Mouse (Mus musculus) heart, postnatal 36 days (tissue): ENCODE measurements at regions not wholly inside any gene's neighbourhood (a gene's known extent, or its start where the extent isn't known, plus 50 kb on each side); places are given as distances from the start of the nearest gene placed in this dataset.

ENCODE experiments used
- DNase-seq, 2 experiments: peaks; one replicate each; pipeline ENCODE4 v3.0.0; 2021 to 2022
- intact Hi-C: fragments of 180-260 bp; cut with DNase I; formaldehyde crosslinking; loops from one replicate; pipeline ENCODE4 v1.15.1; 2025

DNA sequence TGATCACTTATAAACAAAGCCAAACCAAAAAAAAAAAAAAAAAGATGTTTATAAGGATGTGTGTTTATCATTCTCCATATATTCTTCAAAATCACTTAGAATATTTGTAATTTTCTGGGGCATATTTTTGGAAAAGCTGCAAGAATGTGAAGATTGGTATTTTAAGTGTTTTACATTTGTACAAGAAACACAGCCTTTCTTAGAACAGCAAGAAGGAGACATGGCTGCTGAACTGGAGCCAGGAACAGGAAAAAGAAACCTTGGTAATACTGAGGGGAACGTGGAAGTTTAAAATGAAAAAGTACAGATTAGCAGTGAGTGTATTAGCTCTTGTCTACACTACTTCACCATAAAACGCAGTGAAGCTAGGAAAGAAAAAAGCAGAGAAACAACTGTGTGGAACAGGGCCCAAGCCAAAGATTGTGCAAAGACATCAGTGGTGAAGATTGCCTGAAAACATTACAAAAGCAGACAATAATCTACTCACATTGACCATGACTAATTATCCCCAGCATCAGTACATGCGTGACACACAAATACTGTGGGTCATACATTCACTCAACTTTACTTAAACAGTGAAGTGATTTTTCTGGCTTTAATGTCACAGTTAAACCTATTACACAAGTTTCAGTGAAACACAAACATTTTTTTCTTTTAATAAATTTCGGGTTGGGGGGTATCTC is 122.8 kb upstream of the Vegfc start:
- intact Hi-C loops, result no loop called here

DNA sequence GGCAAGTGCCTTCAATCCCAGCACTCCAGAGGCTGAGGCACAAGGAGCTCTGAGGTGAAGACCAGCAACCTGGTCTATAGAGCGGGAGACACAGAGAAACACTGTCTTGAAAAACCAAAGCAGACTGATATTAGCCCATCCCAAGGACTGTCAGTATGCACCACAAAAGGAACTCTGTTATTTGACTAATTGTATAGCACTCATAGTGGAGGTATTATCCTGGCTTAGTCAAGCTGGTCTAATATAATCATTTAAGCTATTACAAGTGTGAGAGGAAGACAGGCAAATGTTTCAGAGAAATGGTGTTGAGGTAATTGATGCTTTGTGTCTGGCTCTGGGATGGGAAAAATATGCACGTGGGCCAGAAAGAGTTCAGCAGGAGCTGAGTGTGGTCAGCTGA is 121.3 kb upstream of the Vegfc start:
- intact Hi-C loops, result no loop called here
- no peak for DNase-seq

More for the DNA sequence above, 122.8 kb upstream of the Vegfc start:
- no peak for DNase-seq

DNA sequence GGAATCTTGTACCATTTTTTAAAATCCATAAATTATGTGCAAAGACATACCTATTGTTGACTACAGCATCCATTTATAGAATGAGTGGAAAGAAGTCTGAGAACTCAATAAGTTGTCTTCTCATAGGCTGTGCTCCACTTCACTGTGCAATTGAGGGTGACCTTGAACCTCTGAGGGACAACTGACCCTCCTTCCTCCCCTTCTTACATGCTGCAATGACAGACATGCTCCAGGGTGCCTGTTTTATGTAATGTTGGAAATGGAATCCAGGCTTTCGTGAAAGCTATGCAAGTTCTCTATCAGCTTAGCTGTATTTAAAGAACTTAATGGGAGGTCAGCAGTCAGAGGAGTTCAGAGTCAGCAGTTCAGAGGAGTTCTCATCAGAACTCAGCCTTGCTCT is 118.9 kb upstream of the Vegfc start:
- intact Hi-C loops, result no loop called here
- DNase-seq, result no peak

DNA sequence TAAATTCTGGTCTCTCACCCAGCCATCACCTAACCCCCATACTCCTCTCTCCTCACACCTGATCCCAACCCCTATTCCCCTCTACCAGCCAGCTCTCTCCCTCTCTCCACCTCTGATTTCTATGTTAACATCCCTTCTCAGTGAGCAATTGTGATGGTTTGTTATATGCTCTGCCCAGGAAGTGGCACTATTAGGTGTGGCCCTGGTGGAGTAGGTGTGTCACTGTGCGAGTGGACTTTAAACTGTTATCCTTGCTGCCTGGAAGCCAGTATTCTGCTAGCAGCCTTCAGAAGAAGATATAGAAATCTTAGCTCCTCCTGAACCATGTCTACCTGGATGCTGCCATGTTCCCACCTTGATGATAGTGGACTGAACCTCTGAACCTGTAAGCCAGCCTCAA is 114.4 kb upstream of the Vegfc start:
- intact Hi-C loops, result no loop called here
- no peak for DNase-seq

DNA sequence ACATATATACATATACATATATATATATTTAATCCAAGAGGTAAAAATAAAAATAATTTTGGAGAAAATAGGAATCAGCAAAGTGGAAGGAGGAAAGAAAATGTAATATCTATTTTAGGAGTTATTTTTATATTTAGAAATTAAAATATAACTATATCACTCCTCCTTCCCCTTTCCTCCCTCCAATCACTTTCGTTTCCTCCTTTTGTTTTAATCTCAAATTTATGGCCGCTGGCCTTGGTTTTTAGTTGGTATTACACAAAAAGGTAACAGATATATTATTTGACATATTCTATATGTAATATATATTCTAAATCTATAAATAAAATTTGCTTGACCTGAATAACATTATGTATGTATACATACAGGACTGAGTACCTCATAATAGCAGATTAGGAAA is 93.1 kb upstream of the Vegfc start:
- intact Hi-C loops, result no loop called here
- DNase-seq, result no peak

DNA sequence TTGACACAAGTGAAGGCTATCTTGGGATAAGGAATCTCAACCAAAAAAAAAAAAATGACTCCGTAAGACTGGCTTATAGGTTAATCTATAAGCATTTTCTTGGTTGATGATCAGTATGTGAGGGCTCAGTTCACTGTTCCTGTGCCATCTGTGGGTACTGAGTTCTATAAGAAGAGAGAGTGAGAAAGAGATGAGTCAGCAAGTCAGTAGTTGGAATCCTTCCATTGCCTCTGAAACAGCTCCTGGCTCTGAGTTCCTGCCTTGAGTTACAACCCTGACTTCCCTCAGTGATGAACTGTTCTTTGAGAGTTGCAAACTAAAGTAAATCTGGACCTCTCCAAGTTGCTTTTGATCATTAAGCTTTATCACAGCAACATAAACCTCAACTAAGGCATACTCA is 91.7 kb upstream of the Vegfc start:
- intact Hi-C loops, result no loop called here
- DNase-seq, result no peak

DNA sequence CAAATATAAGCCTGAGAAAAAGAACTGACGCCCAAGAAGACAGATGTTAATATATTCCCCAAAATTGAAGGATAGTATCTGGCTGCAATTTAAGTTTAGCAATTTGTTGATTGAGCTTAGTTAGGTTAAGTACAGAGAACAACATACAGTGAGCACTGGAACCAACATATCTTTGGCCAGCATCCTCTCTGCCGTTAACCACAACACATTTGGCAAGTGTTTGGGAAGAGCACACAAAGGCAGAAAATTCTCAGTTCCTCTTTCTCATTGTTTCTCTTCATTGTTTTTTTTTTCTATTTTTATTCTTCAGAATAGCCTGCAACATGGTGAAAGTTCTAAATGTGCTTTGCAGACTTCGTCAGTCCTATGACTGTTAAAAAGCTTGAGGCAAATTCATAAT is 83.2 kb upstream of the Vegfc start:
- no peak for DNase-seq

DNA sequence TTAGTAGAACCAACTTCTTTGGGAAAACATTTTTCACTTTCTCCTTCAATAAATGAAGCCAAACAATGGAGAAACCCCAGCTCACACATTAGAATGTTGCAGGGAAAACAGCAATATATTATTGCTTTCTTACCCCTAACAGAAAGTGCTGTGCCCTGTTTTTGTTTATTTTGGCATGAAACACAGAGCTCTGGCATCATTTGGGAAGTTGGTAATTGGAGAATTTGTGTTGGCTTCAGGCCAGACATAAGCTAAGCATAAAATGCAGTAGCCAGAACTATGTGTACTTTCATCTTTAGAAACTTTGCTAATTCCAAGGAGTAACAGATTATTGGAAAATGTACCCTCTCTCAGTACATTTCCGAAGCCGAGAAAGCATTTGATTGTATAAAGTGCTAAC is 79.9 kb upstream of the Vegfc start:
- intact Hi-C loops, result no loop called here
- DNase-seq, result no peak

More for the DNA sequence above, 83.2 kb upstream of the Vegfc start:
- intact Hi-C loops, result no loop called here

DNA sequence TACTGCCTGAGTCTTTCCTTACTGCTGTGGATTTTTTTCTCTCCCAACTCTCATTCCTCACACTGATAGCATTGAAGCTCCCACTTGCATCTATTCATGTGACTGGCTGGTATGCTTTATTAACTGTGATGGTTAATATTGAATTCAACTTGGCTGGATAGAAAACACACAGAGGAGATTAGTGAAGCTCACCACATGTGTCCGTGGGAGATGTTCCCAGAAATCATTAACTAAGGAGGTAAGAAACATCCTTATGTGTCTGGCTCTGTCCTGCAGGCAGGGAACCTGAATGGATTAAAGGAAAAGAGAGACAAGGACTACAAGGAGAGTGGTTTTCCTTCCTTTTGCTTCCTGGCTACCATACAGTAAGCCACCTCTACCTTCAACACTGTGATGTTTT is 74.5 kb upstream of the Vegfc start:
- DNase-seq, result no peak

DNA sequence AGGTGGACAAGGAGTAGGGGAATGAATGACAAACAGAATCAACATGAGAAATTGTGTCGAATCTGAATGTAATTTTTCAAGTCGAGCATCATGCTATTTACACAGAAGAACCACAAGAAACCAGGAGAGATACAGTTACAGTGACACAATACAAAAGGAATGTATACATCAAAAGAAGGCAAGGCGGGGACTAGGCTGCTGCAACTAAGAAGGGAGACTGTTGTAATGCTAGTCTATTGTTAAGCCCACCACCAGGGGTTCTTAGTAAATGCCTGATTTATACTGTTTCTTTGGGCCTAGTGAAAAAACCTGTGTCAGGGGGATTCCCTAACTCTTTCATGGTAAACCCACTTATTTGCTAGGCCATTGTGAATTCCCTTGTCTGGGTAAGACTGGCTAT is 63.3 kb upstream of the Vegfc start:
- intact Hi-C loops, result no loop called here
- DNase-seq, result no peak

More for the DNA sequence above, 74.5 kb upstream of the Vegfc start:
- intact Hi-C loops, result no loop called here

DNA sequence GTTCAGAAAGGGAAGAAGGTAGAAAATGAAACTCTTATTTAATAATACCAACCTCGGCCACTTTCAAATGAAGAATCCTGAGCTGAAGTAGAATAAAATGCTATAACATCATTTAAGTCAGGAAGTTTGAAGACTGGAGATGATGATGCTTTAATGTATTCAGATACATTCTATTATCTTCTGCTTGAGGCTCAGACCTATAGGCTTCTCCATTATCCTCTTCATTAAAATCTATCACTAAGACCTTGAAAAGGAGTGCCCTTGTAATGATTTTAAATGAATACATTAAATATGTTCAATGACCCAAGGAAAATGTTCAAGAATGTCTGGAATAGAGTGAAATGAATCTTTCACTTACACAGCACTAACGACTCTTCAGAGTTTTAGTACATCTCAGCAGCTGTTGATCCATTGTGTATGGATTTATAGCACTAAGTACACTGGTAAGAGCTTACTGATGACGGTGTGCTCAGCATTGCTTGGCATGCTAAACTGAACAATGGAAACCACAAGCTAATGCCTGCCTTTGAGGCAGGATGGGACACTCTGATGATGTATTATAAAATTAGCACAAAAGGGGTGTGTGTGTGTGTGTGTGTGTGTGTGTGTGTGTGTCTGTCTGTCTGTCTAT is 58.8 kb upstream of the Vegfc start:
- no peak for DNase-seq
- intact Hi-C loops, result no loop called here
